In genomic region chr12:108409100-108409499, GRCm38 (mm10) we compare ENCODE assay signal across 31 mouse cellular contexts. TPM values are rescaled to one million over a fixed set of nuclear protein-coding genes. Genes with fewer than 3 reads are reported as not detected.
DNase-seq lines count a peak whose midpoint lies in the region; ATAC-seq and TF ChIP-seq lines count a peak whose summit lies in the region.
"Had no signal": no experiment of that assay in that cellular context is flagged by ENCODE, and none has a peak within 500 bp of the region (broad histone marks: within the 10 kb centered on the region; RNA-seq: fewer than 3 reads in every experiment).

No protein-coding gene starts in this region.

- no peak for TF ChIP-seq POLR2A in limb, embryonic 14.5 days (IDR thresholded peaks at IDR 0.05; ENCODE audit: borderline replicate concordance, extremely low read depth, insufficient read depth, insufficient read length)
- TF ChIP-seq POLR2A in myocyte (IDR thresholded peaks at IDR 0.05; ENCODE audit: insufficient read length, low read depth), result no peak

- WGBS in limb, embryonic 14.5 days, result 55% methylated on average over 5 of the region's 5 CpGs
- 62% methylated on average over 5 of the region's 5 CpGs for WGBS in limb, embryonic 10.5 days

- H3K4me1 ChIP-seq in limb, embryonic 14.5 days (ENCODE audit: control insufficient read depth, insufficient read depth, low read length), result peaks cover 17% of the 10 kb centered on the region
- peaks cover 37% of the 10 kb centered on the region for H3K4me1 ChIP-seq in limb, embryonic 10.5 days

- no peak overlapping the region for H3K9ac ChIP-seq in limb, embryonic 14.5 days (ENCODE audit: low read depth, low read length, severe bottlenecking)
- H3K9ac ChIP-seq: embryonic facial prominence, embryonic 13.5 days; forebrain, postnatal 0 days; heart, embryonic 13.5 days; hindbrain, embryonic 12.5 days; hindbrain, embryonic 15.5 days; intestine, embryonic 15.5 days had no signal

- no peaks in the 10 kb centered on the region for H3K27me3 ChIP-seq in limb, embryonic 14.5 days (ENCODE audit: control insufficient read depth, insufficient read depth, low read length)
- peaks cover 16% of the 10 kb centered on the region; the same call in 1 of the 2 replicates for H3K27me3 ChIP-seq in limb, embryonic 10.5 days (ENCODE audit: low read depth, poor library complexity, severe bottlenecking)
- no peaks in the 10 kb centered on the region for H3K27me3 ChIP-seq in myocyte (ENCODE audit: control insufficient read depth, insufficient read depth, insufficient read length)
- H3K27me3 ChIP-seq: embryonic facial prominence, embryonic 13.5 days; heart, embryonic 13.5 days; hindbrain, embryonic 12.5 days; hindbrain, embryonic 15.5 days; intestine, embryonic 15.5 days; Patski had no signal

- DNase-seq in gastrocnemius, adult 18-20 months (ENCODE audit: low spot score), result peak; percentile 38
- no peak for DNase-seq in gastrocnemius, postnatal 10 days
- no peak for DNase-seq in limb, embryonic 14.5 days (ENCODE audit: low spot score)
- no peak for DNase-seq in limb, embryonic 10.5 days (ENCODE audit: low spot score)
- peak; percentile 38 for DNase-seq in embryo, embryonic 11 days
- DNase-seq in layer of hippocampus, postnatal 25 days (ENCODE audit: extremely low spot score in 1 of 2, low spot score in 1 of 2), result no peak
- DNase-seq in urinary bladder, postnatal 10 days (ENCODE audit: low spot score), result no peak
- DNase-seq: adrenal gland, postnatal 14 days; cerebellum, adult 11 months; cerebellum, adult 2 months; cerebellum, adult 9-11 months; cerebellum, postnatal 25 days; forebrain, postnatal 0 days; gastrocnemius, postnatal 25 days; heart, adult 2 months; heart, postnatal 14 days; heart, postnatal 4 days; kidney, adult 11 months had no signal

- 0 out of 2 replicates have a peak, but pooled peaks have one; percentile 53 for ATAC-seq in limb, embryonic 14.5 days (ENCODE audit: low FRiP score, low read depth)
- ATAC-seq: forebrain, embryonic 14.5 days; forebrain, postnatal 0 days; intestine, embryonic 15.5 days; Patski had no signal

- H3K27ac ChIP-seq in limb, embryonic 14.5 days (replicated peaks; ENCODE audit: low read depth, low read length), result no peak overlapping the region
- no peak overlapping the region for H3K27ac ChIP-seq in limb, embryonic 10.5 days
- H3K27ac ChIP-seq: embryonic facial prominence, embryonic 13.5 days; heart, adult 2 months; heart, embryonic 10.5 days; heart, embryonic 13.5 days; hindbrain, embryonic 15.5 days; intestine, embryonic 15.5 days had no signal

- H3ac ChIP-seq in myocyte (ENCODE audit: control insufficient read depth, insufficient read length), result no peak overlapping the region

- no peaks in the 10 kb centered on the region for H3K79me2 ChIP-seq in myocyte (ENCODE audit: control insufficient read depth, insufficient read depth)

- H3K4me3 ChIP-seq in limb, embryonic 14.5 days (replicated peaks; ENCODE audit: low read length), result no peak overlapping the region
- H3K4me3 ChIP-seq in limb, embryonic 10.5 days, result no peak overlapping the region
- no peak overlapping the region for H3K4me3 ChIP-seq in myocyte
- H3K4me3 ChIP-seq: embryonic facial prominence, embryonic 10.5 days; embryonic facial prominence, embryonic 13.5 days; erythroblast, embryonic 14.5 days; heart, adult 2 months; heart, embryonic 10.5 days; heart, embryonic 13.5 days; hindbrain, embryonic 12.5 days; hindbrain, embryonic 15.5 days; intestine, embryonic 15.5 days had no signal

- H3K4me2 ChIP-seq in limb, embryonic 14.5 days (replicated peaks; ENCODE audit: low read depth, low read length, severe bottlenecking), result no peak overlapping the region
- H3K4me2 ChIP-seq in myocyte (ENCODE audit: low read depth), result peak overlapping the region; percentile 5
- H3K4me2 ChIP-seq: embryonic facial prominence, embryonic 13.5 days; heart, embryonic 13.5 days; hindbrain, embryonic 12.5 days; hindbrain, embryonic 15.5 days; intestine, embryonic 15.5 days had no signal

- H3K9me3 ChIP-seq in limb, embryonic 14.5 days (ENCODE audit: control insufficient read depth, low read length), result no peaks in the 10 kb centered on the region
- no peaks in the 10 kb centered on the region for H3K9me3 ChIP-seq in limb, embryonic 10.5 days (replicated peaks)
- H3K9me3 ChIP-seq: embryonic facial prominence, embryonic 10.5 days; embryonic facial prominence, embryonic 13.5 days; heart, embryonic 10.5 days; heart, embryonic 13.5 days; hindbrain, embryonic 12.5 days; hindbrain, embryonic 15.5 days; intestine, embryonic 15.5 days had no signal

- no peaks in the 10 kb centered on the region for H3K36me3 ChIP-seq in limb, embryonic 14.5 days (ENCODE audit: control insufficient read depth, insufficient read depth, low read length)
- H3K36me3 ChIP-seq in limb, embryonic 10.5 days, result no peaks in the 10 kb centered on the region
- no peaks in the 10 kb centered on the region for H3K36me3 ChIP-seq in myocyte (ENCODE audit: control insufficient read depth, insufficient read depth)
- H3K36me3 ChIP-seq: embryonic facial prominence, embryonic 10.5 days; embryonic facial prominence, embryonic 13.5 days; heart, embryonic 10.5 days; heart, embryonic 13.5 days; hindbrain, embryonic 12.5 days; hindbrain, embryonic 15.5 days; intestine, embryonic 15.5 days had no signal

TF ChIP-seq in myocyte, 11 proteins besides CTCF, POLR2A, EP300 and RAD21:
- TF ChIP-seq MYOD1 (IDR thresholded peaks at IDR 0.05; ENCODE audit: control insufficient read depth in 1 of 3, insufficient read length in 2 of 3, low read depth in 2 of 3) (peak; percentile 88 to 97 (median 96)), E2F4 (IDR thresholded peaks at IDR 0.05; ENCODE audit: insufficient read depth) (no peak), MYOG (IDR thresholded peaks at IDR 0.05; ENCODE audit: control insufficient read depth in 1 of 3, insufficient read depth in 1 of 3, insufficient read length in 2 of 3, low read depth in 2 of 3) (peak in 2 of 3 experiments; percentile 46 to 59), SRF (IDR thresholded peaks at IDR 0.05; ENCODE audit: control insufficient read depth, insufficient read length, low read depth) (no peak), TCF3 (IDR thresholded peaks at IDR 0.05; ENCODE audit: insufficient read length, low read depth) (peak; percentile 55), TCF12 (IDR thresholded peaks at IDR 0.05; ENCODE audit: insufficient read depth, poor library complexity, severe bottlenecking) (peak; percentile 66), REST (IDR thresholded peaks at IDR 0.05; ENCODE audit: insufficient read depth, insufficient read length) (no peak)

RNA-seq across cellular contexts. Expression of gene Eml1, which starts 38.3 kb away (rescaled TPM):
- total RNA-seq in gastrocnemius, adult 18-20 months (2021), result 10 to 100 TPM; 99.0 to 99.1 TPM
- 100 to 1,000 TPM; 127 to 132 TPM for total RNA-seq in gastrocnemius, postnatal 10 days (2021)
- polyA plus RNA-seq in limb, embryonic 14.5 days (2012; rRNA removed), result 36.3 and 38.4 TPM in 2 replicates
- 44.4 and 48.2 TPM in 2 replicates for polyA plus RNA-seq in limb, embryonic 14.5 days (2014; fragmentation: Nextera tagmentation; extraction: Ambion mirVana)
- 47.1 and 64.7 TPM in 2 replicates for polyA plus RNA-seq in limb, embryonic 10.5 days (2016; fragmentation: Nextera tagmentation; extraction: Ambion mirVana)
- 33.4 TPM for polyA plus RNA-seq in myocyte (2012; fragmentation: generic; extraction: Trizol)
- 10 to 100 TPM; 48.3 to 49.7 TPM for total RNA-seq in layer of hippocampus, postnatal 25 days (2021)
- total RNA-seq: common myeloid progenitor, adult 5-6 weeks; granulocyte monocyte progenitor cell, adult 5-6 weeks had no signal

Comparison
In these comparisons a context has a peak if more than half of its experiments do, and no peak if none do; other contexts are left out.
1. DNase-seq: peak in gastrocnemius, adult 18-20 months (single experiment) and embryo, embryonic 11 days (single experiment); none in gastrocnemius, postnatal 10 days (single experiment), limb, embryonic 14.5 days (single experiment), limb, embryonic 10.5 days (single experiment), layer of hippocampus, postnatal 25 days (0 of 2) and urinary bladder, postnatal 10 days (single experiment).